Mouse (Mus musculus) G1E (cell line): ENCODE measurements around the gene Rai1.

Experiments
- CTCF ChIP-seq: IDR thresholded peaks from 2 replicates; pipeline ENCODE4 v1.5.1; 2012; ENCODE audit warnings: low read depth, low read length, inconsistent platforms, mixed read lengths
- GATA1 ChIP-seq: IDR thresholded peaks from 2 replicates; pipeline ENCODE4 v1.6.1; 2012; ENCODE audit warnings: borderline replicate concordance, low read length, inconsistent platforms, mixed read lengths
- GATA2 ChIP-seq: IDR thresholded peaks from 2 replicates; pipeline ENCODE4 v1.6.1; 2012; ENCODE audit warnings: low read depth, low read length, inconsistent platforms, borderline replicate concordance
- TAL1 ChIP-seq: conservative IDR thresholded peaks from 2 replicates; pipeline ENCODE4 v1.6.1; 2012; ENCODE audit warnings: low read depth, low read length, inconsistent platforms, mixed read lengths

DNA sequence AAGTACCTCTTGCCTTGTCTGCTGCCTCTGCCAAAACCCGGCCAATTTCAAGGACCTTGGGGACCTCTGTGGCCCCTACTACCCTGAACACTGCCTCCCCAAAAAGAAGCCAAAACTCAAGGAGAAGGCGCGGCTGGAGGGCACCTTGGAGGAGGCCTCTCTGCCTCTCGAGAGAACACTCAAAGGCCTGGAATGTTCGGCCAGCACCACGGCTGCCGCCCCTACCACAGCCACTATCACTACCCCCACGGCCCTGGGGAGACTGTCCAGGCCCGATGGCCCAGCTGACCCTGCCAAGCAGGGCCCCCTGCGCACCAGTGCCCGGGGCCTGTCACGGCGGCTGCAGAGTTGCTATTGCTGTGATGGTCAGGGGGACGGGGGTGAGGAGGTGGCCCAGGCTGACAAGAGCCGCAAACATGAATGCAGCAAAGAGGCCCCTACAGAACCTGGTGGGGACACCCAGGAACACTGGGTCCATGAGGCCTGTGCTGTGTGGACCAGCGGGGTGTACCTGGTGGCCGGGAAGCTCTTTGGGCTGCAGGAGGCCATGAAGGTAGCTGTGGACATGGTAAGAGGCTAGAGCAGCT, 85.3 kb downstream of the Rai1 start:
- TF ChIP-seq CTCF (no peak), GATA1 (no peak), TAL1 (no peak), GATA2 (no peak)
